Mouse (Mus musculus) CH12.LX (cell line): ENCODE measurements at regions not wholly inside any gene's neighbourhood (a gene's known extent, or its start where the extent isn't known, plus 50 kb on each side); places are given as distances from the start of the nearest gene placed in this dataset.
A peak's percentile ranks its signal among the peaks of the same experiment; 100 is the strongest.

Source experiments
- DNase-seq: peaks from one replicate; pipeline ENCODE4 v3.0.0-alpha.2; 2013; ENCODE audit errors: extremely low read depth
- H3K27ac ChIP-seq: 2 replicates; pipeline ENCODE4 v1.5.1; 2012; ENCODE audit warnings: low read depth, mild to moderate bottlenecking, control low read depth, moderate library complexity; ENCODE audit not compliant: insufficient read depth
- H3K27me3 ChIP-seq: replicated peaks from 2 replicates; pipeline ENCODE3; 2012; ENCODE audit warnings: inconsistent platforms
- H3K36me3 ChIP-seq, 2 experiments: replicated peaks in 1 of 2; 2 replicates each; pipeline versions ENCODE3 to v1.6.1; 2012; ENCODE audit warnings: inconsistent platforms in 1 of 2, low read length in 1 of 2, mild to moderate bottlenecking in 1 of 2, mixed read lengths in 1 of 2, moderate library complexity in 1 of 2; ENCODE audit not compliant: control insufficient read depth in 1 of 2, insufficient read depth in 1 of 2
- H3K4me1 ChIP-seq, 2 experiments: 2 replicates each; pipeline ENCODE4 v1.6.1; 2012; ENCODE audit warnings: inconsistent platforms in 1 of 2, moderate library complexity in 1 of 2; ENCODE audit not compliant: insufficient read depth in 2 of 2, control insufficient read depth in 1 of 2
- H3K4me2 ChIP-seq: 2 replicates; pipeline ENCODE4 v1.6.1; 2012; ENCODE audit warnings: low read depth, mild to moderate bottlenecking, control low read depth; ENCODE audit not compliant: poor library complexity, insufficient read depth, severe bottlenecking
- H3K4me3 ChIP-seq, 3 experiments: fragments of 150-350 bp in 1 of 3; sonication (generic) in 1 of 3; replicated peaks in 1 of 3; 2 replicates each; pipeline versions ENCODE3 to v1.5.1; 2011 to 2012; ENCODE audit warnings: low read depth in 2 of 3, low read length in 2 of 3, mild to moderate bottlenecking in 2 of 3, moderate library complexity in 2 of 3, control low read depth in 1 of 3, improper control_type of control experiment in 1 of 3, inconsistent platforms in 1 of 3, mixed read lengths in 1 of 3; ENCODE audit not compliant: poor library complexity in 1 of 3
- H3K79me2 ChIP-seq: replicated peaks from 2 replicates; pipeline ENCODE4 v1.6.1; 2012; ENCODE audit warnings: mild to moderate bottlenecking, moderate library complexity; ENCODE audit not compliant: control insufficient read depth, poor library complexity, insufficient read depth, severe bottlenecking; ENCODE audit errors: extremely low read depth
- H3K9ac ChIP-seq: 2 replicates; pipeline ENCODE4 v1.6.1; 2012; ENCODE audit warnings: low read depth, mild to moderate bottlenecking, control low read depth, moderate library complexity; ENCODE audit not compliant: insufficient read depth
- H3K9me3 ChIP-seq: replicated peaks from 2 replicates; pipeline ENCODE3; 2012; ENCODE audit warnings: low read length, inconsistent platforms, mixed read lengths
- BHLHE40 ChIP-seq: IDR thresholded peaks from 2 replicates; pipeline ENCODE4 v1.6.1; 2011; ENCODE audit warnings: mild to moderate bottlenecking, low read depth, low read length, improper control_type of control experiment
- CHD1 ChIP-seq: IDR thresholded peaks from 2 replicates; pipeline ENCODE4 v1.6.1; 2012; ENCODE audit warnings: low read depth, low read length, improper control_type of control experiment, inconsistent platforms
- CHD2 ChIP-seq: IDR thresholded peaks from 2 replicates; pipeline ENCODE4 v1.6.1; 2011; ENCODE audit warnings: low read length, improper control_type of control experiment
- CTCF ChIP-seq, 2 experiments: IDR thresholded peaks in 1 of 2; conservative IDR thresholded peaks in 1 of 2; 2 replicates each; pipeline ENCODE4 v1.5.1; 2011 to 2012; ENCODE audit warnings: low read depth in 2 of 2, low read length in 2 of 2, improper control_type of control experiment in 1 of 2, inconsistent platforms in 1 of 2, mild to moderate bottlenecking in 1 of 2, moderate library complexity in 1 of 2
- E2F4 ChIP-seq: IDR thresholded peaks from 2 replicates; pipeline ENCODE4 v1.6.1; 2011; ENCODE audit warnings: low read depth, low read length, improper control_type of control experiment; ENCODE audit not compliant: insufficient replicate concordance
- ELF1 ChIP-seq: IDR thresholded peaks from 2 replicates; pipeline ENCODE4 v1.6.1; 2014; ENCODE audit warnings: low read depth, mild to moderate bottlenecking, inconsistent platforms, low read length, improper control_type of control experiment
- EP300 ChIP-seq: IDR thresholded peaks from 2 replicates; pipeline ENCODE4 v1.6.1; 2011; ENCODE audit warnings: low read length, improper control_type of control experiment
- ETS1 ChIP-seq: conservative IDR thresholded peaks from 2 replicates; pipeline ENCODE4 v1.6.1; 2012; ENCODE audit warnings: low read depth, mild to moderate bottlenecking, inconsistent platforms, low read length, improper control_type of control experiment, moderate library complexity
- GABPA ChIP-seq: IDR thresholded peaks from 2 replicates; pipeline ENCODE4 v1.6.1; 2012; ENCODE audit warnings: low read depth, low read length, improper control_type of control experiment, inconsistent platforms; ENCODE audit not compliant: insufficient replicate concordance
- HCFC1 ChIP-seq: IDR thresholded peaks from 2 replicates; pipeline ENCODE4 v1.6.1; 2012; ENCODE audit warnings: low read depth, mild to moderate bottlenecking, inconsistent platforms, low read length, improper control_type of control experiment
- IRF4 ChIP-seq: IDR thresholded peaks from 2 replicates; pipeline ENCODE4 v1.6.1; 2014; ENCODE audit warnings: low read depth, mild to moderate bottlenecking, inconsistent platforms, low read length, improper control_type of control experiment
- JUN ChIP-seq: IDR thresholded peaks from 2 replicates; pipeline ENCODE4 v1.6.1; 2011; ENCODE audit warnings: low read depth, mild to moderate bottlenecking, low read length, improper control_type of control experiment, moderate library complexity; ENCODE audit not compliant: insufficient read depth
- JUND ChIP-seq: conservative IDR thresholded peaks from 2 replicates; pipeline ENCODE4 v1.6.1; 2011; ENCODE audit warnings: low read depth, low read length, improper control_type of control experiment
- KAT2A ChIP-seq: IDR thresholded peaks from 2 replicates; pipeline ENCODE4 v1.6.1; 2012; ENCODE audit warnings: low read length, improper control_type of control experiment, inconsistent platforms; ENCODE audit not compliant: insufficient replicate concordance
- MAFK ChIP-seq: IDR thresholded peaks from 2 replicates; pipeline ENCODE4 v1.6.1; 2011; ENCODE audit warnings: low read length, improper control_type of control experiment; ENCODE audit not compliant: insufficient replicate concordance
- MAX ChIP-seq: IDR thresholded peaks from 2 replicates; pipeline ENCODE4 v1.6.1; 2011; ENCODE audit warnings: low read length, improper control_type of control experiment
- MAZ ChIP-seq: IDR thresholded peaks from 2 replicates; pipeline ENCODE4 v1.6.1; 2012; ENCODE audit warnings: low read depth, mild to moderate bottlenecking, inconsistent platforms, low read length, improper control_type of control experiment, moderate library complexity
- MEF2A ChIP-seq: IDR thresholded peaks from 2 replicates; pipeline ENCODE4 v1.6.1; 2014; ENCODE audit warnings: low read depth, mild to moderate bottlenecking, inconsistent platforms, low read length, improper control_type of control experiment, borderline replicate concordance
- MXI1 ChIP-seq: IDR thresholded peaks from 2 replicates; pipeline ENCODE4 v1.6.1; 2011; ENCODE audit warnings: mild to moderate bottlenecking, low read depth, low read length, improper control_type of control experiment
- MYC ChIP-seq: IDR thresholded peaks from 2 replicates; pipeline ENCODE4 v1.6.1; 2011; ENCODE audit warnings: low read depth, mild to moderate bottlenecking, improper control_type of control experiment, low read length
- NELFE ChIP-seq: IDR thresholded peaks from 2 replicates; pipeline ENCODE4 v1.6.1; 2011; ENCODE audit warnings: low read depth, low read length, improper control_type of control experiment
- NRF1 ChIP-seq: IDR thresholded peaks from 2 replicates; pipeline ENCODE4 v1.6.1; 2014; ENCODE audit warnings: low read depth, mild to moderate bottlenecking, inconsistent platforms, low read length, improper control_type of control experiment, moderate library complexity
- PAX5 ChIP-seq: IDR thresholded peaks from 2 replicates; pipeline ENCODE4 v1.6.1; 2012; ENCODE audit warnings: low read length, inconsistent platforms, mixed read lengths
- POLR2A ChIP-seq: IDR thresholded peaks from 2 replicates; pipeline ENCODE4 v1.6.1; 2011; ENCODE audit warnings: low read depth, mild to moderate bottlenecking, improper control_type of control experiment, low read length
- POLR2AphosphoS2 ChIP-seq: IDR thresholded peaks from 2 replicates; pipeline ENCODE4 v1.6.1; 2011; ENCODE audit warnings: low read depth, low read length, improper control_type of control experiment
- RAD21 ChIP-seq: IDR thresholded peaks from 2 replicates; pipeline ENCODE4 v1.6.1; 2011; ENCODE audit warnings: low read depth, mild to moderate bottlenecking, low read length, improper control_type of control experiment, moderate library complexity
- RCOR1 ChIP-seq: conservative IDR thresholded peaks from 2 replicates; pipeline ENCODE4 v1.6.1; 2012; ENCODE audit warnings: low read depth, mild to moderate bottlenecking, inconsistent platforms, low read length, improper control_type of control experiment
- SIN3A ChIP-seq: IDR thresholded peaks from 2 replicates; pipeline ENCODE4 v1.6.1; 2012; ENCODE audit warnings: low read length, improper control_type of control experiment, inconsistent platforms
- SMC3 ChIP-seq: IDR thresholded peaks from 2 replicates; pipeline ENCODE4 v1.6.1; 2011; ENCODE audit warnings: low read depth, low read length, improper control_type of control experiment
- TBP ChIP-seq: conservative IDR thresholded peaks from 2 replicates; pipeline ENCODE4 v1.6.1; 2011; ENCODE audit warnings: low read depth, low read length, improper control_type of control experiment
- TCF12 ChIP-seq: IDR thresholded peaks from 2 replicates; pipeline ENCODE4 v1.6.1; 2014; ENCODE audit warnings: low read depth, mild to moderate bottlenecking, inconsistent platforms, low read length, improper control_type of control experiment
- UBTF ChIP-seq: IDR thresholded peaks from 2 replicates; pipeline ENCODE4 v1.6.1; 2012; ENCODE audit warnings: low read depth, mild to moderate bottlenecking, inconsistent platforms, low read length, improper control_type of control experiment, moderate library complexity
- USF1 ChIP-seq: IDR thresholded peaks from 2 replicates; pipeline ENCODE4 v1.6.1; 2014; ENCODE audit warnings: low read depth, mild to moderate bottlenecking, inconsistent platforms, low read length, improper control_type of control experiment
- USF2 ChIP-seq: conservative IDR thresholded peaks from 2 replicates; pipeline ENCODE4 v1.6.1; 2011; ENCODE audit warnings: low read depth, low read length, improper control_type of control experiment
- ZC3H11A ChIP-seq: IDR thresholded peaks from 2 replicates; pipeline ENCODE4 v1.6.1; 2012; ENCODE audit warnings: low read depth, mild to moderate bottlenecking, inconsistent platforms, low read length, improper control_type of control experiment
- ZKSCAN1 ChIP-seq: IDR thresholded peaks from 2 replicates; pipeline ENCODE4 v1.6.1; 2012; ENCODE audit warnings: low read depth, inconsistent platforms, low read length, improper control_type of control experiment, borderline replicate concordance
- ZMIZ1 ChIP-seq: IDR thresholded peaks from 2 replicates; pipeline ENCODE4 v1.6.1; 2012; ENCODE audit warnings: low read depth, mild to moderate bottlenecking, inconsistent platforms, low read length, improper control_type of control experiment
- ZNF384 ChIP-seq: IDR thresholded peaks from 2 replicates; pipeline ENCODE4 v1.6.1; 2012; ENCODE audit warnings: low read depth, low read length, improper control_type of control experiment, inconsistent platforms
- dilution Hi-C: fragments of 300-500 bp; cut with MboI; formaldehyde crosslinking; loops from 2 replicates; pipeline ENCODE4 v1.14.3; 2020; ENCODE audit warnings: low sequenced_read_pairs; ENCODE audit not compliant: extremely low pct_unique_long_range_greater_than_20kb, extremely low pct_ligation_motif_present
- in situ Hi-C: fragments of 300-500 bp; cut with MboI; formaldehyde crosslinking; loops from 3 replicates; pipeline ENCODE4 v1.14.3; 2019; ENCODE audit warnings: low sequenced_read_pairs, low pct_ligation_motif_present, low pct_unique_long_range_greater_than_20kb, mixed read lengths

DNA sequence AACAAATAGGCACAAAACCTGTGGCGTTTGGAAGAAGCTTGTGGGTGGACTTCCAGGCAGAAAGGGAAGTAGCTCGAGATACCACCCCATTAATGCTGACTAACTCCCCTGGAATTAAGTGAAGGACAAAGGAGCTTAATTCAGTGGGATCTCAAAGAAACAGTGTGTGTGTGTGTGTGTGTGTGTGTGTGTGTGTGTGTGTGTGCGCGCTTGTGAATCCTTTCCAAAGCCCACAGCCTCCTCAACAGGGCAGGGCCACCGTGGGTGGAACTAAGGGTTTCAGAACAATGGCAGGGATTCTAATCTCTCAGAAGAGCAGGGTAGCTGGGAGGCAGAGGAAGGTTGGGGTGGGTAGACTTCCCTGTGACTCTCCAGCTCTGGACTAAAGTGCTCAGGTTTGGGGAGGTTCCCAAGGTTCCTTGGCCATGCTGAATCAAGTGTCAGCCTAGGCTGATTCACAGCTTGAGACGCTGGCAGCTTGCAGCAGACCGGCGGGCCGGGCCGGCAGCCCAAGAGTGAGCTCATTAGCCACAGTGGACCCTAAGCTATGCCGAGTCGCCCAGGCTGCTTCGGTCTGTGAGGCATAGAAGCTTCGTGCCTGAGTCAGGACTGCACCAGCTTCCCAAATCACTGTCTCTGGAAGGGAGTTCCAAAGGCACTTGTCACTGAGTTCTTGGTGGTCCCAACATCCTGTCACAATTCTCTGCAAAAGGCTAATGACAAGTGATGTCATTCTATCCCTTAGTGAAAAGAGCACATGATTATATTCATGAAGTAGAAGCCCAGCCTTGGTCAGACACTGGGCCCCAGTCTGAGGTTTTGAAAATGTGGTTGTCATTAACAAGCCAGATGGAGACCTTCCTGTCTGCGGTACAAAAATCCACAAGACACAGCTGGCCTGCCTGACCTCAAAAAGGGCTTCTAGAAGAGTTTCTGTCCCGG is 59.6 kb upstream of the Arntl start:
- Histone ChIP-seq H3K36me3 (no peaks in the 10 kb centered on the region), H3K79me2 (no peaks in the 10 kb centered on the region), H3K9me3 (no peaks in the 10 kb centered on the region), H3K4me3 (no peak overlapping the region), H3K4me2 (no peak overlapping the region; the same call in 1 of the 2 replicates), H3K9ac (no peak overlapping the region), H3K27ac (no peak overlapping the region), H3K4me1 (peaks cover 8 to 31% of the 10 kb centered on the region in 2 experiments; a peak in 3 of 4 replicates), H3K27me3 (peaks cover 3% of the 10 kb centered on the region)
- dilution Hi-C loops = no loop called here
- peak; percentile 65 for DNase-seq
- in situ Hi-C loops = loop anchor here (25.0 kb wide), 1 partner anchor 735 kb away; no protein-coding TSS in a partner anchor
- TF ChIP-seq ETS1 = peak; percentile 87
- TF ChIP-seq MAX = peak; percentile 51; the same call in 1 of the 2 replicates
- TF ChIP-seq POLR2A = no peak
- TF ChIP-seq CHD1 = no peak
- peak; percentile 63; the same call in 1 of the 2 replicates for TF ChIP-seq RCOR1
- no peak for TF ChIP-seq KAT2A
- 0 out of 2 replicates have a peak, but pooled peaks have one; percentile 21 for TF ChIP-seq SIN3A
- no peak for TF ChIP-seq CTCF (conservative IDR thresholded peaks at IDR 0.05 in 1 of 2, IDR thresholded peaks at IDR 0.05 in 1 of 2; ENCODE audit: low read depth in 2 of 2, low read length in 2 of 2)
- TF ChIP-seq MXI1 = no peak
- TF ChIP-seq ELF1 = no peak
- TF ChIP-seq POLR2AphosphoS2 = no peak
- TF ChIP-seq ZMIZ1 = no peak
- TF ChIP-seq CHD2 = no peak
- TF ChIP-seq EP300 = peak; percentile 78
- no peak for TF ChIP-seq ZNF384
- peak; percentile 73 for TF ChIP-seq BHLHE40
- TF ChIP-seq MAFK = peak; percentile 75; the same call in 1 of the 2 replicates
- TF ChIP-seq NRF1 = no peak
- TF ChIP-seq JUN = no peak
- no peak for TF ChIP-seq HCFC1
- peak; percentile 70 for TF ChIP-seq TCF12
- no peak for TF ChIP-seq MYC
- TF ChIP-seq PAX5 = no peak
- TF ChIP-seq IRF4 = 0 out of 2 replicates have a peak, but pooled peaks have one; percentile 11
- no peak for TF ChIP-seq E2F4
- TF ChIP-seq UBTF = no peak
- TF ChIP-seq MAZ = no peak
- TF ChIP-seq USF2 = no peak
- no peak for TF ChIP-seq USF1
- no peak for TF ChIP-seq TBP
- no peak for TF ChIP-seq GABPA
- no peak for TF ChIP-seq JUND
- no peak for TF ChIP-seq ZKSCAN1
- peak; percentile 38; the same call in 1 of the 2 replicates for TF ChIP-seq MEF2A
- no peak for TF ChIP-seq NELFE
- TF ChIP-seq RAD21 = no peak
- TF ChIP-seq ZC3H11A = no peak
- TF ChIP-seq SMC3 = no peak
